Mouse (Mus musculus) stomach, embryonic 14.5 days (tissue): ENCODE data around the gene Slc22a6. TPM values are rescaled to one million over a fixed set of nuclear protein-coding genes. Genes with fewer than 3 reads are reported as not detected.

Experiments
- ATAC-seq: fragments of 200-750 bp; cut with Nextera tagmentation; 2 replicates; pipeline ENCODE4 v1.8.0; 2017; ENCODE audit warnings: low read depth, moderate TSS enrichment; ENCODE audit not compliant: insufficient number of reproducible peaks, insufficient read depth, low FRiP score
- H3K27ac ChIP-seq: fragments of 300-500 bp; sonication (generic); 2 replicates; pipeline ENCODE4 v1.5.1; 2014; ENCODE audit warnings: mild to moderate bottlenecking, low read length, moderate library complexity, mixed read lengths
- H3K27me3 ChIP-seq: fragments of 300-500 bp; sonication (generic); 2 replicates; pipeline ENCODE4 v1.6.1; 2014; ENCODE audit warnings: low read length, control low read depth, mixed read lengths; ENCODE audit not compliant: control insufficient read depth, insufficient read depth
- H3K36me3 ChIP-seq: fragments of 300-500 bp; sonication (generic); 2 replicates; pipeline ENCODE4 v1.6.1; 2014; ENCODE audit warnings: mild to moderate bottlenecking, control low read depth, low read length, moderate library complexity, mixed read lengths; ENCODE audit not compliant: control insufficient read depth, insufficient read depth
- H3K4me1 ChIP-seq: fragments of 300-500 bp; sonication (generic); 2 replicates; pipeline ENCODE4 v1.6.1; 2014; ENCODE audit warnings: low read length, control low read depth, mixed read lengths; ENCODE audit not compliant: control insufficient read depth, insufficient read depth
- H3K4me2 ChIP-seq: fragments of 300-500 bp; sonication (generic); replicated peaks from 2 replicates; pipeline ENCODE4 v1.6.1; 2014; ENCODE audit warnings: low read depth, low read length, control low read depth
- H3K4me3 ChIP-seq: fragments of 300-500 bp; sonication (generic); 2 replicates; pipeline ENCODE4 v1.5.1; 2014; ENCODE audit warnings: low read depth, low read length, control low read depth
- H3K9ac ChIP-seq: fragments of 300-500 bp; sonication (generic); replicated peaks from 2 replicates; pipeline ENCODE4 v1.6.1; 2014; ENCODE audit warnings: low read depth, mild to moderate bottlenecking, control low read depth, low read length, moderate library complexity, mixed read lengths
- H3K9me3 ChIP-seq: fragments of 300-500 bp; sonication (generic); 2 replicates; pipeline ENCODE4 v1.6.1; 2016; ENCODE audit warnings: low read depth, low read length, control low read depth; ENCODE audit not compliant: control insufficient read depth
- WGBS: fragments of 180-500 bp; shearing (Covaris S2); extraction: QIAGEN DNeasy Blood & Tissue Kit; methylation state at CpG from one replicate; pipeline ENCODE4 v1.1.7; 2014; 5-methylcytosine and 5-hydroxymethylcytosine counted together
- polyA plus RNA-seq: library from polyadenylated mRNA; unstranded; fragments of >200 nt; fragmentation: Nextera tagmentation; extraction: Ambion mirVana; gene quantifications from 2 replicates; pipeline ENCODE4 v1.2.1, GENCODE M21; 2014

The Slc22a6 gene
- polyA plus RNA-seq, 1 experiment from 2014 or later = not detected

- no peak for ATAC-seq
- Histone ChIP-seq H3K36me3 (no peaks in the 10 kb centered on the region), H3K4me1 (no peaks in the 10 kb centered on the region), H3K27me3 (no peaks in the 10 kb centered on the region), H3K9me3 (no peaks in the 10 kb centered on the region), H3K4me3 (no peak overlapping the region), H3K27ac (no peak overlapping the region), H3K4me2 (no peak overlapping the region), H3K9ac (no peak overlapping the region)
- WGBS = 62% methylated on average over 3 of the region's 3 CpGs
These were observed 32.5 kb upstream of the Slc22a6 start for GRCm38 (mm10) chr19:8585298-8585697.

GRCm38 (mm10) chr19:8585899-8586298 lies 31.9 kb upstream of the Slc22a6 start:
- ATAC-seq = no peak

GRCm38 (mm10) chr19:8586350-8586749 lies 31.5 kb upstream of the Slc22a6 start:
- Histone ChIP-seq H3K27ac (no peak overlapping the region), H3K9me3 (no peaks in the 10 kb centered on the region), H3K27me3 (no peaks in the 10 kb centered on the region), H3K4me1 (no peaks in the 10 kb centered on the region), H3K4me2 (no peak overlapping the region), H3K4me3 (no peak overlapping the region), H3K9ac (no peak overlapping the region), H3K36me3 (no peaks in the 10 kb centered on the region)
- no peak for ATAC-seq
- WGBS = 43% methylated on average over 3 of the region's 3 CpGs

More at GRCm38 (mm10) chr19:8585899-8586298, 31.9 kb upstream of the Slc22a6 start:
- Histone ChIP-seq H3K36me3 (no peaks in the 10 kb centered on the region), H3K9me3 (no peaks in the 10 kb centered on the region), H3K27me3 (no peaks in the 10 kb centered on the region), H3K4me1 (no peaks in the 10 kb centered on the region), H3K4me3 (no peak overlapping the region), H3K4me2 (no peak overlapping the region), H3K27ac (no peak overlapping the region), H3K9ac (no peak overlapping the region)
- 80% methylated on average over 2 of the region's 2 CpGs for WGBS

- Histone ChIP-seq H3K27ac (no peak overlapping the region), H3K4me2 (no peak overlapping the region), H3K36me3 (no peaks in the 10 kb centered on the region), H3K4me1 (no peaks in the 10 kb centered on the region), H3K9me3 (no peaks in the 10 kb centered on the region), H3K27me3 (no peaks in the 10 kb centered on the region), H3K9ac (no peak overlapping the region), H3K4me3 (no peak overlapping the region)
- ATAC-seq = no peak
- WGBS = 63% methylated on average over 1 of the region's 1 CpGs
These were observed 30.5 kb upstream of the Slc22a6 start for GRCm38 (mm10) chr19:8587315-8587714.

GRCm38 (mm10) chr19:8590954-8591353 lies 26.9 kb upstream of the Slc22a6 start, which contains the start of gene Slc22a8:
TSS of gene Slc22a8 (plus strand) at chr19:8591254.
- no peaks in the 10 kb centered on the region; the same call in 1 of the 2 replicates for H3K4me1 ChIP-seq
- H3K4me3 ChIP-seq = no peak within 1 kb of the TSS
- ATAC-seq = no peak
- H3K4me2 ChIP-seq = no peak within 1 kb of the TSS
- H3K36me3 ChIP-seq = no peaks in the 10 kb centered on the region
- WGBS = 77% methylated on average over 8 of the region's 8 CpGs
- H3K9me3 ChIP-seq = no peaks in the 10 kb centered on the region
- H3K27ac ChIP-seq = no peak within 1 kb of the TSS
- H3K9ac ChIP-seq = no peak within 1 kb of the TSS
- no peaks in the 10 kb centered on the region for H3K27me3 ChIP-seq

- no peak for ATAC-seq
- Histone ChIP-seq H3K36me3 (no peaks in the 10 kb centered on the region), H3K9me3 (no peaks in the 10 kb centered on the region), H3K4me3 (no peak overlapping the region), H3K27ac (no peak overlapping the region), H3K27me3 (no peaks in the 10 kb centered on the region), H3K9ac (no peak overlapping the region), H3K4me2 (no peak overlapping the region), H3K4me1 (no peaks in the 10 kb centered on the region; the same call in 1 of the 2 replicates)
- 75% methylated on average over 2 of the region's 2 CpGs for WGBS
These were observed 25.7 kb upstream of the Slc22a6 start for GRCm38 (mm10) chr19:8592155-8592554.

- 0 out of 2 replicates have a peak, but pooled peaks have one; percentile 18 for ATAC-seq
These were observed 24.9 kb upstream of the Slc22a6 start for GRCm38 (mm10) chr19:8592873-8593408.

GRCm38 (mm10) chr19:8593833-8594232 lies 24.0 kb upstream of the Slc22a6 start:
- Histone ChIP-seq H3K9me3 (no peaks in the 10 kb centered on the region), H3K36me3 (no peaks in the 10 kb centered on the region), H3K27ac (no peak overlapping the region), H3K4me2 (no peak overlapping the region), H3K9ac (no peak overlapping the region), H3K4me3 (no peak overlapping the region), H3K4me1 (no peaks in the 10 kb centered on the region; the same call in 1 of the 2 replicates), H3K27me3 (no peaks in the 10 kb centered on the region)
- WGBS = 89% methylated on average over 11 of the region's 11 CpGs
- no peak for ATAC-seq

More at GRCm38 (mm10) chr19:8592873-8593408, 24.9 kb upstream of the Slc22a6 start:
- H3K27ac ChIP-seq = no peak overlapping the region
- no peak overlapping the region for H3K4me2 ChIP-seq
- H3K36me3 ChIP-seq = no peaks in the 10 kb centered on the region
- no peak overlapping the region for H3K4me3 ChIP-seq
- WGBS = 60% methylated on average over 6 of the region's 6 CpGs
- no peak overlapping the region for H3K9ac ChIP-seq
- no peaks in the 10 kb centered on the region for H3K9me3 ChIP-seq
- no peaks in the 10 kb centered on the region for H3K27me3 ChIP-seq
- H3K4me1 ChIP-seq = no peaks in the 10 kb centered on the region; the same call in 1 of the 2 replicates

GRCm38 (mm10) chr19:8594518-8594917 lies 23.3 kb upstream of the Slc22a6 start:
- H3K9me3 ChIP-seq = no peaks in the 10 kb centered on the region
- no peak overlapping the region for H3K4me3 ChIP-seq
- ATAC-seq = no peak
- H3K9ac ChIP-seq = no peak overlapping the region
- H3K36me3 ChIP-seq = no peaks in the 10 kb centered on the region
- no peaks in the 10 kb centered on the region; the same call in 1 of the 2 replicates for H3K4me1 ChIP-seq
- H3K27me3 ChIP-seq = no peaks in the 10 kb centered on the region
- WGBS = 0% methylated on average over 1 of the region's 1 CpGs
- no peak overlapping the region for H3K27ac ChIP-seq
- no peak overlapping the region for H3K4me2 ChIP-seq
